Mouse (Mus musculus): ENCODE results near the gene Cenpu. TPM values are rescaled to one million over a fixed set of nuclear protein-coding genes. Genes with fewer than 3 reads are reported as not detected.
A peak's percentile ranks its signal among the peaks of the same experiment; 100 is the strongest.

Gene Cenpu
- polyA plus RNA-seq, 1 experiment from 2014 or later, result 19.6 TPM

GRCm38 (mm10) chr8:46616879-46617689 is 65.3 kb downstream of the Cenpu start, which contains the start of the genes Primpol and Casp3:
Gene Primpol (minus strand): TSS chr8:46617212.
Gene Casp3 (plus strand): TSS chr8:46617291.
- peak; percentile 98 for DNase-seq (ENCODE audit: low spot score)
- Histone ChIP-seq H3K4me3 (ENCODE audit: low read depth, low read length) (peak within 1 kb of the TSS; percentile 79), H3K36me3 (ENCODE audit: control insufficient read depth, insufficient read depth, low read length) (no peaks in the 10 kb centered on the region), H3K4me1 (ENCODE audit: control insufficient read depth, insufficient read depth, low read length) (peaks cover 12% of the 10 kb centered on the region), H3K9ac (ENCODE audit: low read length) (peak within 1 kb of the TSS; percentile 98), H3K4me2 (ENCODE audit: low read length) (peak within 1 kb of the TSS; percentile 96), H3K27me3 (replicated peaks; ENCODE audit: control insufficient read depth, insufficient read depth, low read length) (no peaks in the 10 kb centered on the region), H3K27ac (ENCODE audit: low read depth, low read length) (peak within 1 kb of the TSS; percentile 96), H3K9me3 (replicated peaks; ENCODE audit: control insufficient read depth, low read length) (no peaks in the 10 kb centered on the region)
- peak; percentile 98 for ATAC-seq
- under 1% methylated on average over 54 of the region's 54 CpGs for WGBS

- Histone ChIP-seq H3K27ac (ENCODE audit: low read depth, low read length) (peak overlapping the region; percentile 96), H3K9ac (ENCODE audit: low read length) (peak overlapping the region; percentile 98), H3K4me3 (ENCODE audit: low read depth, low read length) (peak overlapping the region; percentile 79), H3K27me3 (replicated peaks; ENCODE audit: control insufficient read depth, insufficient read depth, low read length) (no peaks in the 10 kb centered on the region), H3K9me3 (replicated peaks; ENCODE audit: control insufficient read depth, low read length) (no peaks in the 10 kb centered on the region), H3K4me1 (ENCODE audit: control insufficient read depth, insufficient read depth, low read length) (peaks cover 12% of the 10 kb centered on the region), H3K36me3 (ENCODE audit: control insufficient read depth, insufficient read depth, low read length) (no peaks in the 10 kb centered on the region), H3K4me2 (ENCODE audit: low read length) (peak overlapping the region; percentile 96)
- DNase-seq (ENCODE audit: low spot score), result peak; percentile 41
- ATAC-seq, result peak; percentile 59; the same call in 1 of the 2 replicates
- WGBS, result under 1% methylated on average over 38 of the region's 38 CpGs
These were observed 66.1 kb downstream of the Cenpu start for GRCm38 (mm10) chr8:46617690-46618620.

- H3K9ac ChIP-seq (ENCODE audit: low read length), result peak overlapping the region; percentile 98
- H3K27me3 ChIP-seq (replicated peaks; ENCODE audit: control insufficient read depth, insufficient read depth, low read length), result no peaks in the 10 kb centered on the region
- no peak for ATAC-seq
- no peaks in the 10 kb centered on the region for H3K36me3 ChIP-seq (ENCODE audit: control insufficient read depth, insufficient read depth, low read length)
- peak overlapping the region; percentile 79 for H3K4me3 ChIP-seq (ENCODE audit: low read depth, low read length)
- DNase-seq (ENCODE audit: low spot score), result peak; percentile 14
- H3K9me3 ChIP-seq (replicated peaks; ENCODE audit: control insufficient read depth, low read length), result no peaks in the 10 kb centered on the region
- peaks cover 12% of the 10 kb centered on the region for H3K4me1 ChIP-seq (ENCODE audit: control insufficient read depth, insufficient read depth, low read length)
- H3K4me2 ChIP-seq (ENCODE audit: low read length), result peak overlapping the region; percentile 96
- H3K27ac ChIP-seq (ENCODE audit: low read depth, low read length), result no peak overlapping the region
- 2% methylated on average over 10 of the region's 10 CpGs for WGBS
These were observed 67.0 kb downstream of the Cenpu start for GRCm38 (mm10) chr8:46618639-46619320.

GRCm38 (mm10) chr8:46622446-46623270 is 70.8 kb downstream of the Cenpu start:
- ATAC-seq (no peak), DNase-seq (ENCODE audit: low spot score) (no peak)
- H3K4me1 ChIP-seq (ENCODE audit: control insufficient read depth, insufficient read depth, low read length), result peaks cover 12% of the 10 kb centered on the region
- H3K36me3 ChIP-seq (ENCODE audit: control insufficient read depth, insufficient read depth, low read length), result no peaks in the 10 kb centered on the region
- H3K27me3 ChIP-seq (replicated peaks; ENCODE audit: control insufficient read depth, insufficient read depth, low read length), result no peaks in the 10 kb centered on the region
- WGBS, result 81% methylated on average over 9 of the region's 9 CpGs
- H3K4me2 ChIP-seq (ENCODE audit: low read length), result no peak overlapping the region
- H3K27ac ChIP-seq (ENCODE audit: low read depth, low read length), result no peak overlapping the region
- no peaks in the 10 kb centered on the region for H3K9me3 ChIP-seq (replicated peaks; ENCODE audit: control insufficient read depth, low read length)
- H3K9ac ChIP-seq (ENCODE audit: low read length), result no peak overlapping the region
- H3K4me3 ChIP-seq (ENCODE audit: low read depth, low read length), result no peak overlapping the region

GRCm38 (mm10) chr8:46625166-46625565 is 73.3 kb downstream of the Cenpu start:
- H3K4me2 ChIP-seq (ENCODE audit: low read length), result no peak overlapping the region
- H3K4me1 ChIP-seq (ENCODE audit: control insufficient read depth, insufficient read depth, low read length), result no peaks in the 10 kb centered on the region
- H3K27me3 ChIP-seq (replicated peaks; ENCODE audit: control insufficient read depth, insufficient read depth, low read length), result no peaks in the 10 kb centered on the region
- H3K36me3 ChIP-seq (ENCODE audit: control insufficient read depth, insufficient read depth, low read length), result peaks cover 1% of the 10 kb centered on the region; the same call in 1 of the 2 replicates
- H3K4me3 ChIP-seq (ENCODE audit: low read depth, low read length), result no peak overlapping the region
- no peak for ATAC-seq
- no peaks in the 10 kb centered on the region for H3K9me3 ChIP-seq (replicated peaks; ENCODE audit: control insufficient read depth, low read length)
- no peak overlapping the region for H3K27ac ChIP-seq (ENCODE audit: low read depth, low read length)
- 75% methylated on average over 1 of the region's 1 CpGs for WGBS
- H3K9ac ChIP-seq (ENCODE audit: low read length), result no peak overlapping the region
- DNase-seq (ENCODE audit: low spot score), result no peak

GRCm38 (mm10) chr8:46626642-46627041 is 74.8 kb downstream of the Cenpu start:
- H3K27me3 ChIP-seq (replicated peaks; ENCODE audit: control insufficient read depth, insufficient read depth, low read length), result no peaks in the 10 kb centered on the region
- no peak overlapping the region for H3K4me2 ChIP-seq (ENCODE audit: low read length)
- 97% methylated on average over 5 of the region's 5 CpGs for WGBS

GRCm38 (mm10) chr8:46627881-46628280 is 76.1 kb downstream of the Cenpu start:
- no peaks in the 10 kb centered on the region for H3K9me3 ChIP-seq (replicated peaks; ENCODE audit: control insufficient read depth, low read length)
- DNase-seq (ENCODE audit: low spot score) (no peak), ATAC-seq (no peak)
- 80% methylated on average over 7 of the region's 7 CpGs for WGBS
- no peak overlapping the region for H3K9ac ChIP-seq (ENCODE audit: low read length)
- H3K4me1 ChIP-seq (ENCODE audit: control insufficient read depth, insufficient read depth, low read length), result no peaks in the 10 kb centered on the region
- peaks cover 27% of the 10 kb centered on the region for H3K36me3 ChIP-seq (ENCODE audit: control insufficient read depth, insufficient read depth, low read length)
- H3K4me3 ChIP-seq (ENCODE audit: low read depth, low read length), result no peak overlapping the region
- H3K27ac ChIP-seq (ENCODE audit: low read depth, low read length), result no peak overlapping the region
- no peaks in the 10 kb centered on the region for H3K27me3 ChIP-seq (replicated peaks; ENCODE audit: control insufficient read depth, insufficient read depth, low read length)
- H3K4me2 ChIP-seq (ENCODE audit: low read length), result no peak overlapping the region

More at GRCm38 (mm10) chr8:46626642-46627041, 74.8 kb downstream of the Cenpu start:
- DNase-seq (ENCODE audit: low spot score) (no peak), ATAC-seq (no peak)
- no peaks in the 10 kb centered on the region for H3K4me1 ChIP-seq (ENCODE audit: control insufficient read depth, insufficient read depth, low read length)
- no peaks in the 10 kb centered on the region for H3K9me3 ChIP-seq (replicated peaks; ENCODE audit: control insufficient read depth, low read length)
- H3K4me3 ChIP-seq (ENCODE audit: low read depth, low read length), result no peak overlapping the region
- H3K27ac ChIP-seq (ENCODE audit: low read depth, low read length), result no peak overlapping the region
- H3K9ac ChIP-seq (ENCODE audit: low read length), result no peak overlapping the region
- H3K36me3 ChIP-seq (ENCODE audit: control insufficient read depth, insufficient read depth, low read length), result peaks cover 15% of the 10 kb centered on the region

- Histone ChIP-seq H3K9me3 (replicated peaks; ENCODE audit: control insufficient read depth, low read length) (no peaks in the 10 kb centered on the region), H3K9ac (ENCODE audit: low read length) (no peak overlapping the region), H3K27me3 (replicated peaks; ENCODE audit: control insufficient read depth, insufficient read depth, low read length) (no peaks in the 10 kb centered on the region), H3K36me3 (ENCODE audit: control insufficient read depth, insufficient read depth, low read length) (peaks cover 35% of the 10 kb centered on the region), H3K4me1 (ENCODE audit: control insufficient read depth, insufficient read depth, low read length) (no peaks in the 10 kb centered on the region), H3K4me3 (ENCODE audit: low read depth, low read length) (no peak overlapping the region), H3K4me2 (ENCODE audit: low read length) (no peak overlapping the region), H3K27ac (ENCODE audit: low read depth, low read length) (no peak overlapping the region)
- WGBS, result 100% methylated on average over 1 of the region's 1 CpGs
- DNase-seq (ENCODE audit: low spot score) (no peak), ATAC-seq (no peak)
These were observed 76.8 kb downstream of the Cenpu start for GRCm38 (mm10) chr8:46628645-46629044.

Data from forebrain, embryonic 14.5 days (tissue).